Mouse (Mus musculus): ENCODE measurements at regions not wholly inside any gene's neighbourhood (a gene's known extent, or its start where the extent isn't known, plus 50 kb on each side); places are given as distances from the start of the nearest gene placed in this dataset.
"Not testable (repeated sequence)": the region's sequence is repeated elsewhere in the genome, so short reads cannot be mapped to it uniquely, and the experiment has no call there.

DNA sequence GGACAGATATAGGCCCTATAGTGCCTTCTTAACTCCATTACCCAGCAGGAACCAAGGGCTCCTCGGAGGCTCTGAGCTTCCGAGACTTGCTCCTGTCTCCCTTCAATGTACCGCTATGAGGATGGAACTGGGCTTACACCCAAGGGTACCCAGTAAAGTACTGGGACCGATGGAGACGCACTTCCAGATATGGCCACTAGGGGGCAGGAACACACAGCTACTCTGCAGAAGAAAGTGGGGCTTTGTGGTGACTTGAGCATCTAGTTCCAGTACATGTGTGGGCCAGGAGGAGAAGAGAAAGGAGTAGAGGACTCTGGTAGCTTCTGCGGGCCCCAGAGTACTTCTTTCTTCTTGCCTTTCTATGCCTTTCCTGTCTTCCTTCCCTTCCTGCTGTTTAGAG is 108.1 kb upstream of the Ywhaq start:
- TF ChIP-seq CTCF (IDR thresholded peaks at IDR 0.05; ENCODE audit: low read depth): peak; percentile 61

GRCm38 (mm10) chr12:21522621-21523020 is 105.2 kb upstream of the Ywhaq start:
- no peak overlapping the region for H3K4me3 ChIP-seq (ENCODE audit: low read length)
- no peaks in the 10 kb centered on the region for H3K4me1 ChIP-seq (ENCODE audit: insufficient read depth, low read length)
- no peak overlapping the region for H3K9ac ChIP-seq (replicated peaks; ENCODE audit: low read length)
- no peak for DNase-seq (ENCODE audit: low spot score)
- ATAC-seq: no peak
- H3K36me3 ChIP-seq (ENCODE audit: insufficient read depth, low read length): no peaks in the 10 kb centered on the region
- WGBS: 53% methylated on average over 3 of the region's 3 CpGs
- TF ChIP-seq CTCF (IDR thresholded peaks at IDR 0.05; ENCODE audit: low read depth): no peak
- no peak overlapping the region for H3K4me2 ChIP-seq (ENCODE audit: low read depth, low read length)
- H3K27ac ChIP-seq: no peak overlapping the region
- no peaks in the 10 kb centered on the region for H3K9me3 ChIP-seq (ENCODE audit: low read length)
- no peaks in the 10 kb centered on the region for H3K27me3 ChIP-seq (ENCODE audit: insufficient read depth, low read length)

More for the DNA sequence above, 108.1 kb upstream of the Ywhaq start:
- not testable (repeated sequence) for H3K4me3 ChIP-seq (ENCODE audit: low read length); H3K9ac ChIP-seq (replicated peaks; ENCODE audit: low read length); H3K36me3 ChIP-seq (ENCODE audit: insufficient read depth, low read length); H3K9me3 ChIP-seq (ENCODE audit: low read length); DNase-seq (ENCODE audit: low spot score); ATAC-seq; H3K4me1 ChIP-seq (ENCODE audit: insufficient read depth, low read length); H3K4me2 ChIP-seq (ENCODE audit: low read depth, low read length); H3K27ac ChIP-seq; H3K27me3 ChIP-seq (ENCODE audit: insufficient read depth, low read length)
- 35% methylated on average over 6 of the region's 6 CpGs for WGBS

GRCm38 (mm10) chr12:21519058-21519457 is 101.6 kb upstream of the Ywhaq start:
- H3K9ac ChIP-seq (replicated peaks; ENCODE audit: low read length): no peak overlapping the region
- no peaks in the 10 kb centered on the region for H3K27me3 ChIP-seq (ENCODE audit: insufficient read depth, low read length)
- no peak overlapping the region for H3K4me3 ChIP-seq (ENCODE audit: low read length)
- no peak overlapping the region for H3K27ac ChIP-seq
- no peaks in the 10 kb centered on the region for H3K9me3 ChIP-seq (ENCODE audit: low read length)
- no peak for DNase-seq (ENCODE audit: low spot score)
- no peak for TF ChIP-seq CTCF (IDR thresholded peaks at IDR 0.05; ENCODE audit: low read depth)
- 26% methylated on average over 3 of the region's 3 CpGs for WGBS
- no peaks in the 10 kb centered on the region for H3K4me1 ChIP-seq (ENCODE audit: insufficient read depth, low read length)
- ATAC-seq: no peak
- H3K4me2 ChIP-seq (ENCODE audit: low read depth, low read length): no peak overlapping the region
- no peaks in the 10 kb centered on the region for H3K36me3 ChIP-seq (ENCODE audit: insufficient read depth, low read length)

DNA sequence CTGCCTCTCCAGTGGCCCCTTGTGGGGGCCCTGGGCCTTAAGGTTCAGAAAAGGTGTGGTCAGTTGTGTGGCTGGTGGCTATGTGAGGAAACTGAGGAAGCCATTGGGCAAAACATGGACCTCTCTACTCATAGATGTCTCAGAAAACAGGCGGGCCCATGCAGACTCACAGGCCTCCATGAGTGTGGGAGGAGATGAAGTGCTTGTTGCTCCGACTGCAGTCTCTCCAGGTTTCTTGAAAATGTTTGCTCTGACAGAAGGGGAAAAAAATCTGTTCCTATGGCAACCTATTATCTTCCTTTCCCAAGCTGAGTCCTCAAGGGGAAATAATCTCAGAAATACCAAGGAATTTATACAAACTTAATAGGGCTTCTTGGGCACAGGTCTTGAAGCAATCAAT is 95.3 kb upstream of the Ywhaq start:
- WGBS: 59% methylated on average over 2 of the region's 2 CpGs
- no peak overlapping the region for H3K4me2 ChIP-seq (ENCODE audit: low read depth, low read length)
- peak; percentile 24; the same call in 1 of the 2 replicates for ATAC-seq
- no peaks in the 10 kb centered on the region for H3K4me1 ChIP-seq (ENCODE audit: insufficient read depth, low read length)
- H3K27me3 ChIP-seq (ENCODE audit: insufficient read depth, low read length): no peaks in the 10 kb centered on the region
- H3K27ac ChIP-seq: no peak overlapping the region
- TF ChIP-seq CTCF (IDR thresholded peaks at IDR 0.05; ENCODE audit: low read depth): no peak
- no peak overlapping the region for H3K4me3 ChIP-seq (ENCODE audit: low read length)
- no peaks in the 10 kb centered on the region for H3K9me3 ChIP-seq (ENCODE audit: low read length)
- no peak overlapping the region for H3K9ac ChIP-seq (replicated peaks; ENCODE audit: low read length)
- peak; percentile 49 for DNase-seq (ENCODE audit: low spot score)
- no peaks in the 10 kb centered on the region for H3K36me3 ChIP-seq (ENCODE audit: insufficient read depth, low read length)

DNA sequence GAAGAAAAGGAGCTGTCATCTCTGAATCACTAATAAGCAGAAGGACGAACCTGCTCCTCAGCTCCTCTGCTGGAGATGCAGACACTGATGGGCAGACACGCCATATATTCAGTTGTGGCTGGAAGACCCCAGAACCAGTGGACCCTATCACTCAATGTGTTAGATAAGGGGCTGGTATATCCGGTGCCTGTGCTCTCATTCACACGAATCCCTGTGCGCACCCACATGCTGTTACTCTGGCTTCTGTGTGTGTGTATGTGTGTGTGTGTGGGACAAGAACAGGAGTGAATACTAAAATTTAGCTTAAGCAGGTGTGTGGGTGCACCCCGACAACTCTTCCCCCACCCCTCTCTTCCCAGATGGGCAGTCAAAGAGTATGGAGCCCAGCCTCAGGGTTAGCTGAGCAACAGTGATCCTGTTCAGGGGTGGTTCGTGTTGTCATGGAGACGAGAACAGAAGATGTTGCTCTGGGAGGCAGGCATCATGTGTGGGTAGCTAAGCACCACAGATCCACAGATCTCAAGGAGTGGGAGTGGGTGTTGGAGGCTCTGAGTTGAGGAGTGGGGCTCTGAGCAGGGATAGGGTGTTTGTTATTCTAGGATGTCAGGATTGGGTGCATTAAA is 93.7 kb upstream of the Ywhaq start:
- ATAC-seq: peak; percentile 81
- Histone ChIP-seq H3K27ac (peak overlapping the region; percentile 42; the same call in 1 of the 2 replicates), H3K27me3 (ENCODE audit: insufficient read depth, low read length) (no peaks in the 10 kb centered on the region), H3K4me3 (ENCODE audit: low read length) (no peak overlapping the region), H3K36me3 (ENCODE audit: insufficient read depth, low read length) (no peaks in the 10 kb centered on the region), H3K4me1 (ENCODE audit: insufficient read depth, low read length) (no peaks in the 10 kb centered on the region), H3K4me2 (ENCODE audit: low read depth, low read length) (no peak overlapping the region), H3K9ac (replicated peaks; ENCODE audit: low read length) (no peak overlapping the region), H3K9me3 (ENCODE audit: low read length) (no peaks in the 10 kb centered on the region)
- no peak for TF ChIP-seq CTCF (IDR thresholded peaks at IDR 0.05; ENCODE audit: low read depth)
- peak; percentile 51 for DNase-seq (ENCODE audit: low spot score)
- WGBS: 60% methylated on average over 8 of the region's 8 CpGs

GRCm38 (mm10) chr12:21507080-21507479 is 89.6 kb upstream of the Ywhaq start:
- H3K4me1 ChIP-seq (ENCODE audit: insufficient read depth, low read length): peaks cover 5% of the 10 kb centered on the region; the same call in 1 of the 2 replicates
- WGBS: 55% methylated on average over 1 of the region's 1 CpGs

GRCm38 (mm10) chr12:21505731-21506368 is 88.4 kb upstream of the Ywhaq start:
- peak overlapping the region; percentile 51 for H3K27ac ChIP-seq
- no peaks in the 10 kb centered on the region for H3K27me3 ChIP-seq (ENCODE audit: insufficient read depth, low read length)
- DNase-seq (ENCODE audit: low spot score) (peak; percentile 40), ATAC-seq (peak; percentile 61; the same call in 1 of the 2 replicates)
- H3K36me3 ChIP-seq (ENCODE audit: insufficient read depth, low read length): no peaks in the 10 kb centered on the region
- peaks cover 5% of the 10 kb centered on the region; the same call in 1 of the 2 replicates for H3K4me1 ChIP-seq (ENCODE audit: insufficient read depth, low read length)
- 42% methylated on average over 6 of the region's 6 CpGs for WGBS
- H3K9ac ChIP-seq (replicated peaks; ENCODE audit: low read length): no peak overlapping the region
- no peak overlapping the region for H3K4me3 ChIP-seq (ENCODE audit: low read length)
- H3K4me2 ChIP-seq (ENCODE audit: low read depth, low read length): no peak overlapping the region
- H3K9me3 ChIP-seq (ENCODE audit: low read length): no peaks in the 10 kb centered on the region
- no peak for TF ChIP-seq CTCF (IDR thresholded peaks at IDR 0.05; ENCODE audit: low read depth)

More at GRCm38 (mm10) chr12:21507080-21507479, 89.6 kb upstream of the Ywhaq start:
- ATAC-seq (no peak), DNase-seq (ENCODE audit: low spot score) (no peak)
- no peaks in the 10 kb centered on the region for H3K36me3 ChIP-seq (ENCODE audit: insufficient read depth, low read length)
- no peak overlapping the region for H3K4me3 ChIP-seq (ENCODE audit: low read length)
- no peaks in the 10 kb centered on the region for H3K27me3 ChIP-seq (ENCODE audit: insufficient read depth, low read length)
- no peak overlapping the region for H3K27ac ChIP-seq
- H3K4me2 ChIP-seq (ENCODE audit: low read depth, low read length): no peak overlapping the region
- TF ChIP-seq CTCF (IDR thresholded peaks at IDR 0.05; ENCODE audit: low read depth): no peak
- H3K9ac ChIP-seq (replicated peaks; ENCODE audit: low read length): no peak overlapping the region
- H3K9me3 ChIP-seq (ENCODE audit: low read length): no peaks in the 10 kb centered on the region

All from hindbrain, postnatal 0 days (tissue).